Mouse (Mus musculus): ENCODE measurements around the gene Gdpd1. TPM values are rescaled to one million over a fixed set of nuclear protein-coding genes. Genes with fewer than 3 reads are reported as not detected.
"Not testable (repeated sequence)": the region's sequence is repeated elsewhere in the genome, so short reads cannot be mapped to it uniquely, and the experiment has no call there.

The Gdpd1 gene
- polyA plus RNA-seq, 1 experiment from 2014 or later: 24.9 TPM

GRCm38 (mm10) chr11:87073343-87073865, 458 bp downstream of the Gdpd1 start:
- ATAC-seq (ENCODE audit: borderline replicate concordance, extremely low read depth, low FRiP score, low TSS enrichment): peak; percentile 58
- WGBS: under 1% methylated on average over 24 of the region's 24 CpGs
- H3K4me2 ChIP-seq: peak overlapping the region; percentile 89

GRCm38 (mm10) chr11:87062087-87062486, 11.8 kb downstream of the Gdpd1 start:
- no peaks in the 10 kb centered on the region for H3K4me1 ChIP-seq
- no peaks in the 10 kb centered on the region for H3K27me3 ChIP-seq
- ATAC-seq (ENCODE audit: borderline replicate concordance, extremely low read depth, low FRiP score, low TSS enrichment): no peak
- WGBS: 53% methylated on average over 3 of the region's 3 CpGs
- no peak overlapping the region for H3K9ac ChIP-seq
- H3K4me2 ChIP-seq: no peak overlapping the region
- no peak overlapping the region for H3K27ac ChIP-seq
- no peaks in the 10 kb centered on the region for H3K9me3 ChIP-seq
- 0 out of 2 replicates have a peak, but pooled peaks cover 4% of the 10 kb centered on the region for H3K36me3 ChIP-seq
- H3K4me3 ChIP-seq: no peak overlapping the region

More at GRCm38 (mm10) chr11:87073343-87073865, 458 bp downstream of the Gdpd1 start:
- H3K27ac ChIP-seq: peak overlapping the region; percentile 61
- 0 out of 2 replicates have a peak, but pooled peaks cover 6% of the 10 kb centered on the region for H3K4me1 ChIP-seq
- H3K27me3 ChIP-seq: no peaks in the 10 kb centered on the region
- H3K9ac ChIP-seq: peak overlapping the region; percentile 62
- no peaks in the 10 kb centered on the region for H3K9me3 ChIP-seq
- H3K4me3 ChIP-seq: peak overlapping the region; percentile 54
- peaks cover 19% of the 10 kb centered on the region for H3K36me3 ChIP-seq

- Histone ChIP-seq H3K36me3 (peaks cover 4% of the 10 kb centered on the region; the same call in 1 of the 2 replicates), H3K27ac (no peak overlapping the region), H3K4me1 (no peaks in the 10 kb centered on the region), H3K4me2 (no peak overlapping the region), H3K9ac (no peak overlapping the region), H3K9me3 (no peaks in the 10 kb centered on the region), H3K27me3 (no peaks in the 10 kb centered on the region), H3K4me3 (no peak overlapping the region)
- 89% methylated on average over 2 of the region's 2 CpGs for WGBS
- ATAC-seq (ENCODE audit: borderline replicate concordance, extremely low read depth, low FRiP score, low TSS enrichment): no peak
These were observed 13.5 kb downstream of the Gdpd1 start for GRCm38 (mm10) chr11:87060410-87060809.

DNA sequence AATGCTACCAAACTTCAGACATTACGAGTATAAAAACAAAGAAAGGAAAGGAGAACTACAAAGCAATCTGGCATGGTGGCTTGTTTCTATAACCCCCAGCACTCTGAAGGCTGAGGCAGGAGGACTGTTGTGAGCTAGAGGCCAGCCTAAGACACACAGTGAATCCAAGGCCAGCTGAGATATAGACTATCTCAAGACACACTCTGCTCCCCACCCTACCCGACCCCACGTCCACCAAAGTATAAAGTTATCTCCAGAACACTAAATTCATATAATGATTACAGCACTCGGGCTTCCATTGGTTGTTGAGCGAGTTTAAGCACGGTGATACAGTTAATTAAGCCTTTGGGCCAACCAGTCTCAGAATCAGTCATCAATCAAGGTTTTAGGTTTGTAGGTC, 17.6 kb downstream of the Gdpd1 start:
- Histone ChIP-seq H3K4me2 (no peak overlapping the region), H3K9ac (no peak overlapping the region), H3K4me3 (no peak overlapping the region), H3K9me3 (no peaks in the 10 kb centered on the region), H3K27me3 (no peaks in the 10 kb centered on the region), H3K27ac (no peak overlapping the region), H3K36me3 (peaks cover 4% of the 10 kb centered on the region; the same call in 1 of the 2 replicates), H3K4me1 (no peaks in the 10 kb centered on the region)
- WGBS: 77% methylated on average over 6 of the region's 6 CpGs
- ATAC-seq (ENCODE audit: borderline replicate concordance, extremely low read depth, low FRiP score, low TSS enrichment): no peak

DNA sequence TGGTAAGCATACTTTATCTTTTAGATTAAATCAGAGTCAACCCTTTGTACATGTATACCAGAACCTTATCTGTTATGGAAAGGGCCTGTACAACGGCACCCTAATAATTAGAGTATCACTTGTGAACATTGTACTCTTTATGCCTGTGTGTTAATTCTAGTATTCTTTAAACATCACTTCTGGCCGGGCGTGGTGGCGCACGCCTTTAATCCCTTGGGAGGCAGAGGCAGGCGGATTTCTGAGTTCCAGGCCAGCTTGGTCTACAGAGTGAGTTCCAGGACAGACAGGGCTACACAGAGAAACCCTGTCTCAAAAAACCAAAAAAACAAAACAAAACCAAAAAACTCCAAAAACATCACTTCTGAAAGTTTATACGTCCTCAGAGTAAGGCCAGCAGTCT, 25.0 kb downstream of the Gdpd1 start:
- not testable (repeated sequence) for H3K27me3 ChIP-seq; H3K4me1 ChIP-seq; H3K4me2 ChIP-seq; ATAC-seq (ENCODE audit: borderline replicate concordance, extremely low read depth, low FRiP score, low TSS enrichment); H3K9ac ChIP-seq; H3K9me3 ChIP-seq; H3K36me3 ChIP-seq; H3K4me3 ChIP-seq; H3K27ac ChIP-seq
- WGBS: 91% methylated on average over 7 of the region's 7 CpGs

DNA sequence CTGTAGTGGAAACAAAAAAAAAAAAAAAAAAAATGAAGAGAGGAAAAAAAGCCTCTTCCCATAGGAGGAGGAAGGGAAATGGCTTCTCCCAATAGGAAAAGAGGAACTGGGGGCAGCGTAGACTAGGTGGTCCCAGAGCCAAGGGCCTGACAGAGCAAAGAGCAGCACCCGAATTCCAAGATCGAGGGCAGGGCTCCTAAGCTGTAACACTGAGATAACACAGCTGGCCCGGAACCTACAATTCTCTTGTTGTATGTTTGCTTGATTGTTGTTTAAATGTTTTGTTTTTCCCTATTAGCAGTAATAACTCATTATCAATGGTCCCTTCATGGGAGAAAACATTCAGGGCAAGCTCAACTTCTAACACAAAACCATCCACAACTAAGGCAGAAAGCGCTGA, 26.9 kb downstream of the Gdpd1 start:
- no peak for ATAC-seq (ENCODE audit: borderline replicate concordance, extremely low read depth, low FRiP score, low TSS enrichment)
- H3K4me2 ChIP-seq: no peak overlapping the region
- H3K36me3 ChIP-seq: peaks cover 6% of the 10 kb centered on the region
- no peaks in the 10 kb centered on the region for H3K9me3 ChIP-seq
- 81% methylated on average over 5 of the region's 5 CpGs for WGBS
- H3K9ac ChIP-seq: no peak overlapping the region
- no peak overlapping the region for H3K27ac ChIP-seq
- H3K27me3 ChIP-seq: no peaks in the 10 kb centered on the region
- no peak overlapping the region for H3K4me3 ChIP-seq
- H3K4me1 ChIP-seq: no peaks in the 10 kb centered on the region

DNA sequence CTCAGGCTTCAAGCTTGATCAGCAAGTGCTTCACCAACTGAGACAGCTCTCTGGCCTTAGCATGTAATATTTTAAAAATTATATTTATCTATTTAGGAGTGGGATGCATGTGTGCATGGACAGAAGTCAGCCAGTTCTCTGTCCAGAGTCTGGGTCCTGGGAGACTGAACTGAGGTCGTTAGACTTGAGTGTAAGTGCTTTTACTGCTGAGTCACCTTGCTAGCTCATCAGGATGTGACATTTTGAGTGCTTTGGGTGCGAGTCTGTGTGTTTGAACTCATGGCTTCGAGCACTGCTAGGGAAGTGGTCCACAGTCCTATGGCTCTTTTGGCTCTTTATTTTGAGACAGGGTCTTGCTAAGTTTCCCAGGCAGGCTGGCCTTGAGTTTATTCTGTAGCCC, 30.8 kb downstream of the Gdpd1 start:
- Histone ChIP-seq H3K36me3 (peaks cover 6% of the 10 kb centered on the region), H3K9ac (no peak overlapping the region), H3K27me3 (no peaks in the 10 kb centered on the region), H3K9me3 (no peaks in the 10 kb centered on the region), H3K4me3 (no peak overlapping the region), H3K4me1 (no peaks in the 10 kb centered on the region; the same call in 1 of the 2 replicates), H3K27ac (no peak overlapping the region), H3K4me2 (no peak overlapping the region)
- 78% methylated on average over 3 of the region's 3 CpGs for WGBS
- no peak for ATAC-seq (ENCODE audit: borderline replicate concordance, extremely low read depth, low FRiP score, low TSS enrichment)

DNA sequence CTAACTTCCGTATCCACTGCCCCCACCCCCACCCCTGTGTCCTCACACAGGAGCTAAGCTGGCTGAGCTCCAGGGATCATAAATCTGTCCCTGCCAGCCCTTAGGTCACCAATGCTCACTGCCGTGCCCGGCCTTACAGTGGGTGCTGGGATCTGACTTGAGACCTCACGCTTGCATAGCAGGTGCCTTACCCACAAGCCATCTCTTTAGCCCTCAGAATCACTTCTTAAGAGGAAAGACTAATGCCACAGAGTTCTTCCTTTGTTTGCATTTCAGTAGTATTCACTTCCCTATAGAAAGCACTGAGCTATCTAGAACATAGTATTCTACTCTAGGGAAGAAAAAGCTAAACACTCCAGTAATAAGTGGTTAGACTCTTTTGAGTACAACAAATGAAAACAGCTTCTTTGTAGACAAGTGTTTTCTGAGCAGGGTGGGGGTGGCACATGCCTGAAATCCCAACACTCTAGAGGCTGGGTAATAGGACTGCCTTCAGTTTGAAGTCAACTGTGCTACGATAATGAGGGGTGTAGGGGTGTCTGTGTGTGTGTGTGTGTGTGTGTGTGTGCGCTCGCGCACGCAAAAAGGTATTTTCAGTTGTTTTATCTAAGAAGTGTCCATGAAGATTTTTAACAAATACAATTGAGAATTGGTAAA, 34.4 kb downstream of the Gdpd1 start:
- ATAC-seq (ENCODE audit: borderline replicate concordance, extremely low read depth, low FRiP score, low TSS enrichment): peak; percentile 70
- H3K27ac ChIP-seq: peak overlapping the region; percentile 57
- no peaks in the 10 kb centered on the region for H3K9me3 ChIP-seq
- H3K4me3 ChIP-seq: no peak overlapping the region
- no peaks in the 10 kb centered on the region; the same call in 1 of the 2 replicates for H3K4me1 ChIP-seq
- H3K27me3 ChIP-seq: no peaks in the 10 kb centered on the region
- 65% methylated on average over 9 of the region's 9 CpGs for WGBS
- H3K9ac ChIP-seq: no peak overlapping the region
- H3K36me3 ChIP-seq: no peaks in the 10 kb centered on the region
- no peak overlapping the region for H3K4me2 ChIP-seq

DNA sequence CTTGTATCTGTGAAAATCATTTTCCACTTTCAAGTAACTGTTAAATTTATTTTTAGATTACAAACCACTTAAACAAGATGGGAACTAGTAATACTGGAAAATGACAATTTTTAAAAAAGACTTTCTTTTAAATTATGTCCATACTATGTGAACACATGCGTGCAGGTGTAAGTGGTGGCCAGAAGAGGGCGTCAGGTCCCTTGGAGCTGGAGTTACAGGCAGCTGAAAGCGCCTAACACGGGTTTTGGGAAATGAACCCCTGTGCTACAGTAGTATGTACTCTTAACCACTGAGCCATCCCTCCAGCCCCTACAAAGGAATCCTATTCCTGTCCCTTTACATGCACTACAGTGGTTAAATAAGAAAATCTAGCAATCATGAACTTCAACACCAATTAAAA, 37.7 kb downstream of the Gdpd1 start:
- 59% methylated on average over 4 of the region's 4 CpGs for WGBS
- Histone ChIP-seq H3K36me3 (no peaks in the 10 kb centered on the region), H3K4me2 (no peak overlapping the region), H3K4me1 (no peaks in the 10 kb centered on the region; the same call in 1 of the 2 replicates), H3K4me3 (no peak overlapping the region), H3K9me3 (no peaks in the 10 kb centered on the region), H3K9ac (no peak overlapping the region), H3K27me3 (no peaks in the 10 kb centered on the region), H3K27ac (no peak overlapping the region)
- no peak for ATAC-seq (ENCODE audit: borderline replicate concordance, extremely low read depth, low FRiP score, low TSS enrichment)

DNA sequence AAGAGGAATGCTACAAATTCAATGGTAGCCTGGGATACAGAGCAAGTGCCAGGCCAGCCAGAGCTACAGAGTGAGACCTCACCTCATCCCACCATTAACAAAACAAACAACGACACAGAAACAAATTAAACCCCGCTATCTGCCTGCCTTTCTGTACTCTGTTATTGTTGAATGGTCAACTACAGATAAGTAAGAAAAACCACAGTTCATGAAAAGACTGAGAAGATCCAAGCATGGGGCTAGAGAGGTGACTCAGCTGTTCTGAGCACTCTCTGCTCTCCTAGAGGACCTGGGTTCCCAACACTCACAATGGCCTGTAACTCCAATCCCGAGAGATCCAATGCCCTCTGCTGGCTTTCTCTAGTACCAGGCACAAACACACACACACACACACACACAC, 45.6 kb downstream of the Gdpd1 start:
- 76% methylated on average over 3 of the region's 3 CpGs for WGBS
- H3K9ac ChIP-seq: no peak overlapping the region
- no peaks in the 10 kb centered on the region for H3K27me3 ChIP-seq
- no peak overlapping the region for H3K27ac ChIP-seq
- no peaks in the 10 kb centered on the region for H3K9me3 ChIP-seq
- H3K4me2 ChIP-seq: no peak overlapping the region
- ATAC-seq (ENCODE audit: borderline replicate concordance, extremely low read depth, low FRiP score, low TSS enrichment): no peak
- peaks cover 14% of the 10 kb centered on the region for H3K4me1 ChIP-seq
- no peaks in the 10 kb centered on the region for H3K36me3 ChIP-seq
- no peak overlapping the region for H3K4me3 ChIP-seq

DNA sequence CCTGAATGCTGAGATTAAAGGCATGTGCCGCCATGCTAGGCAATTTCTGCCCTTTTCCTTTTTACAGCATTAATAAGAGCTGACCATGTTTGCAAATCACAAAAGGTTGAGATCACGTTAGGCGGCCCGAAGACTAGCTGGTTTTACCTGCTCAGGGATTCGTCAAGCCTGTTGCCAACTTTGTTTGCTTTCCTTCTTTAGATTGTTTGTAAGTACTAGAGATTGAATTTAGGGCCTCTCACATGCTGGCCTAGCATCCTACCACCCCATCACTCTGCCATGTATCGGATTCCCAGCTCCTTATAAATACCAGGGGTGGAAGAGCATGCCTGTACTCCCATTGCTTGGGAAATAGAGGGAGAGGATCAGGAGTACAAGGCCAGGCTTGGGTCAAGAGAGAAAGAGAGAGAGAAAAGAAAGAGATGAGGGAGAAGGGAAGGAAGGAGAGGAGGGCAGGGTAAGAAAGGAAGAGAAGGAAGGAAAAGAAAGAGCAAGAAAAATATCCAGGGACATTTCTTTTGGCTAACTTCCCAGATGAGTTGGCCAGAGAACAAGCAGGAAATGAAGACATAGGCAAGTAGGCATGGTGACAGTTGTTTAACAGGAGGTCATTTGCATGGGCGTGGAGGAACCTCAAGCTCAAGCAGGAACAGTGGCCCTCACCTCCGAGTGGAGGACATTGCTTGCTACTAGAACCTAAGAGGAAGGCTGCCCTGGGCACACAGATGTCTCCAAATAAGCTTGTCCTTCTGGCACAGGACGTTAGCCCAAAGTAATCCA, 47.6 kb downstream of the Gdpd1 start:
- H3K27ac ChIP-seq: peak overlapping the region; percentile 72
- no peak for ATAC-seq (ENCODE audit: borderline replicate concordance, extremely low read depth, low FRiP score, low TSS enrichment)
- 50% methylated on average over 9 of the region's 9 CpGs for WGBS
- H3K27me3 ChIP-seq: no peaks in the 10 kb centered on the region
- 0 out of 2 replicates have a peak overlapping the region, but pooled peaks have one; percentile 7 for H3K4me2 ChIP-seq
- H3K4me1 ChIP-seq: peaks cover 14% of the 10 kb centered on the region
- H3K9me3 ChIP-seq: no peaks in the 10 kb centered on the region
- no peak overlapping the region for H3K4me3 ChIP-seq
- H3K36me3 ChIP-seq: no peaks in the 10 kb centered on the region
- H3K9ac ChIP-seq: no peak overlapping the region

DNA sequence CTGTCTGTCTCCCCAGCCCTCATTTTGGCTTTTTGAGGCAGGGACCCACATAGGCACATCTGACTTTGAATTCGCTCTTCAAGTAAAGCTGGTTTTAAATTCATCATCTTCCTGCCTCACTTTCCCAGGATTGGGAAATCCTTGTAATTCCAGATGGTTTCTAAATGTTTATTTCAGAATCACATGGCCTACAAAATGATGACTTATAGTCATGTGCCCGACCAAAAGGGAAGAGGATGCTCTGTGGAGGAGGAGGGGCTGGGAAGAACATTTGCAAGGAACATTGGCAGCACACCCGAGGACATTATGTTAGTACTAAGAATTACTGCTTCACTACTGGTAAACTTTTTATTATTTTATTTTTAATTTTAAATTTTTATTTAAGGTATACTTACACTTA, 48.5 kb downstream of the Gdpd1 start:
- Histone ChIP-seq H3K9me3 (no peaks in the 10 kb centered on the region), H3K4me2 (no peak overlapping the region), H3K27me3 (no peaks in the 10 kb centered on the region), H3K4me3 (no peak overlapping the region), H3K36me3 (no peaks in the 10 kb centered on the region), H3K4me1 (peaks cover 14% of the 10 kb centered on the region), H3K27ac (0 out of 2 replicates have a peak overlapping the region, but pooled peaks have one; percentile 72), H3K9ac (no peak overlapping the region)
- WGBS: 52% methylated on average over 3 of the region's 3 CpGs
- no peak for ATAC-seq (ENCODE audit: borderline replicate concordance, extremely low read depth, low FRiP score, low TSS enrichment)
